Mouse (Mus musculus) left cerebral cortex, adult 6 months (tissue): Measurements from ENCODE around the gene Fam196b. TPM values are rescaled to one million over a fixed set of nuclear protein-coding genes. Genes with fewer than 3 reads are reported as not detected.

Experiments used
- long read RNA-seq, 2 experiments: library from polyadenylated mRNA; unstranded; transcript quantifications; one replicate each; pipeline ENCODE4 v2.0.0; 2019 to 2020
- polyA plus RNA-seq: library from polyadenylated mRNA; unstranded; fragments of <200 nt; fragmentation: Nextera tagmentation; gene quantifications from 2 replicates; pipeline ENCODE4 v1.2.3, GENCODE M21; 2021

The Fam196b gene
- 0.16 and 0.18 TPM in 2 replicates for polyA plus RNA-seq
- long read RNA-seq, experiment 1, full-length matches to known transcripts: 2 of 8 reads
- long read RNA-seq, experiment 1, partial matches to known transcripts: 5 of 8 reads
- long read RNA-seq, experiment 1, other reads (novel, unspliced or antisense): 1 of 8 reads
- long read RNA-seq, experiment 2: 0 reads

GRCm38 (mm10) chr11:34314534-34315379 is at the start of gene Fam196b:
Fam196b (plus strand) TSS chr11:34314822.

Other genes starting within 250 kb of the Fam196b start
- not detected in 2 replicates for gene 4930469K13Rik, start 216.3 kb upstream of the Fam196b start, polyA plus RNA-seq
- gene Foxi1, start 106.7 kb upstream of the Fam196b start, polyA plus RNA-seq: 0.06 and 0.09 TPM in 2 replicates